Mouse (Mus musculus): ENCODE measurements around the gene Olfr485. TPM values are rescaled to one million over a fixed set of nuclear protein-coding genes. Genes with fewer than 3 reads are reported as not detected.

Gene Olfr485
- polyA plus RNA-seq, 1 experiment from 2014 or later, result not detected

DNA sequence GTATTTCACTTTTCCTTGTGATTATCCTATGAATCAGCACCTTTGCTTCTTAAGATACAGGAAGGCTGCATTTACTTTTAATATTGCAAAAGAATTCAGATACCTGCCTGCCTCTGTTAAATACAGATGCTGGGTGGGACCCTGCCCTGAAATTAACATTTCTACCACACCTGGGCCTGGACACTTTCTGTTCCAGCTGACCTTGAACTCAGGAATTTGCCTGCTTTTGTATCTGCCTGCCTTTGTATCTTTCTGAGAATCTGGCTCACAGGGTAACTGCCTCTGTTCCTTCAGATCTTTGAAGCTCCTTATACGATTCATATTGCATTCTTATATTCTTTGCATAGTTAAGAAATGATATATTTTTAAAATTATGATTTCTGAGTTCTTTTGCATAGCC is 38.3 kb downstream of the Olfr485 start:
- Histone ChIP-seq H3K9me3 (ENCODE audit: control insufficient read depth, low read length) (no peaks in the 10 kb centered on the region), H3K27me3 (ENCODE audit: control insufficient read depth, insufficient read depth, low read length) (no peaks in the 10 kb centered on the region), H3K4me1 (ENCODE audit: control insufficient read depth, insufficient read depth, low read length) (no peaks in the 10 kb centered on the region), H3K4me2 (ENCODE audit: low read depth) (no peak overlapping the region), H3K4me3 (ENCODE audit: low read depth, low read length) (no peak overlapping the region), H3K27ac (ENCODE audit: low read depth, low read length) (no peak overlapping the region), H3K36me3 (ENCODE audit: control insufficient read depth, insufficient read depth, low read length) (no peaks in the 10 kb centered on the region), H3K9ac (ENCODE audit: low read length) (no peak overlapping the region)
- DNase-seq (ENCODE audit: low spot score), result no peak
- 78% methylated on average over 1 of the region's 1 CpGs for WGBS
- ATAC-seq (ENCODE audit: insufficient read depth, low FRiP score, low TSS enrichment), result no peak

DNA sequence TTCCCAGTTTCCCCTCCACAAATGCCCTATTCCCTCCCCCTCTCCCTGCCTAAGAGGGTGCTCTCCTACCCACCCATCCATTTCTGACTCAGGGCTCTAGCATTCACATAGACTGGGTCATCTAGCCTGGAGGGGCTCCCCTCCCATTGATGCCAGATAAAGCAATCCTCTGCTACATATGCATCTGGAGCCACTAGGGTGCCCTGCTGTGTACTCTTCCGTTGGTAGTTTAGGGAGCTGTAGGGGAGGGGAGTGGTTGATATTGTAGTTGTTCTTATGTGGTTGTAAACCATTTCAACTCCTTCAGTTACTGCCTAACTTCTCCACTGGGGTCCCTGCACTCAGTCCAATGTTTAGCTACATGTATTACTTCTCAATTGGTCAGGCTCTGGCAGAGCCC is 39.0 kb downstream of the Olfr485 start:
- no peak for DNase-seq (ENCODE audit: low spot score)

More for the DNA sequence above, 39.0 kb downstream of the Olfr485 start:
- no peaks in the 10 kb centered on the region for H3K9me3 ChIP-seq (ENCODE audit: control insufficient read depth, low read length)
- no peak overlapping the region for H3K9ac ChIP-seq (ENCODE audit: low read length)
- no peaks in the 10 kb centered on the region for H3K27me3 ChIP-seq (ENCODE audit: control insufficient read depth, insufficient read depth, low read length)
- no peak overlapping the region for H3K4me2 ChIP-seq (ENCODE audit: low read depth)
- no peak overlapping the region for H3K4me3 ChIP-seq (ENCODE audit: low read depth, low read length)
- H3K27ac ChIP-seq (ENCODE audit: low read depth, low read length), result no peak overlapping the region
- H3K36me3 ChIP-seq (ENCODE audit: control insufficient read depth, insufficient read depth, low read length), result no peaks in the 10 kb centered on the region
- H3K4me1 ChIP-seq (ENCODE audit: control insufficient read depth, insufficient read depth, low read length), result no peaks in the 10 kb centered on the region
- ATAC-seq (ENCODE audit: insufficient read depth, low FRiP score, low TSS enrichment), result no peak
- 0% methylated on average over 1 of the region's 1 CpGs for WGBS

Other genes with a start within 250 kb of the Olfr485 start
- gene Olfr473, start 229.4 kb downstream of the Olfr485 start, polyA plus RNA-seq (2014; fragmentation: Nextera tagmentation; extraction: Ambion mirVana), result not detected in 2 replicates
- gene Olfr474, start 205.2 kb downstream of the Olfr485 start, polyA plus RNA-seq (2014; fragmentation: Nextera tagmentation; extraction: Ambion mirVana), result not detected in 2 replicates
- not detected in 2 replicates for gene Olfr476, start 195.1 kb downstream of the Olfr485 start, polyA plus RNA-seq (2014; fragmentation: Nextera tagmentation; extraction: Ambion mirVana)
- gene Olfr477, start 173.2 kb downstream of the Olfr485 start, polyA plus RNA-seq (2014; fragmentation: Nextera tagmentation; extraction: Ambion mirVana), result not detected in 2 replicates
- not detected in 2 replicates for gene Olfr478, start 125.9 kb downstream of the Olfr485 start, polyA plus RNA-seq (2014; fragmentation: Nextera tagmentation; extraction: Ambion mirVana)
- not detected in 2 replicates for gene Olfr479, start 109.2 kb downstream of the Olfr485 start, polyA plus RNA-seq (2014; fragmentation: Nextera tagmentation; extraction: Ambion mirVana)
- not detected in 2 replicates for gene Olfr480, start 92.5 kb downstream of the Olfr485 start, polyA plus RNA-seq (2014; fragmentation: Nextera tagmentation; extraction: Ambion mirVana)
- gene Olfr481, start 80.0 kb downstream of the Olfr485 start, polyA plus RNA-seq (2014; fragmentation: Nextera tagmentation; extraction: Ambion mirVana), result not detected in 2 replicates
- gene Olfr482, start 62.3 kb downstream of the Olfr485 start, polyA plus RNA-seq (2014; fragmentation: Nextera tagmentation; extraction: Ambion mirVana), result not detected in 2 replicates
- gene Olfr483, start 59.0 kb downstream of the Olfr485 start, polyA plus RNA-seq (2014; fragmentation: Nextera tagmentation; extraction: Ambion mirVana), result not detected in 2 replicates
- gene Olfr484, start 32.4 kb downstream of the Olfr485 start, polyA plus RNA-seq (2014; fragmentation: Nextera tagmentation; extraction: Ambion mirVana), result not detected in 2 replicates
- not detected in 2 replicates for gene Olfr486, start 12.9 kb upstream of the Olfr485 start, polyA plus RNA-seq (2014; fragmentation: Nextera tagmentation; extraction: Ambion mirVana)
- gene Olfr487, start 54.8 kb upstream of the Olfr485 start, polyA plus RNA-seq (2014; fragmentation: Nextera tagmentation; extraction: Ambion mirVana), result not detected in 2 replicates
- gene Olfr488, start 98.5 kb upstream of the Olfr485 start, polyA plus RNA-seq (2014; fragmentation: Nextera tagmentation; extraction: Ambion mirVana), result not detected in 2 replicates
- gene Olfr490, start 129.1 kb upstream of the Olfr485 start, polyA plus RNA-seq (2014; fragmentation: Nextera tagmentation; extraction: Ambion mirVana), result not detected in 2 replicates
- not detected in 2 replicates for gene Olfr491, start 153.6 kb upstream of the Olfr485 start, polyA plus RNA-seq (2014; fragmentation: Nextera tagmentation; extraction: Ambion mirVana)
- not detected in 2 replicates for gene Olfr492, start 163.8 kb upstream of the Olfr485 start, polyA plus RNA-seq (2014; fragmentation: Nextera tagmentation; extraction: Ambion mirVana)
- not detected in 2 replicates for gene Olfr493, start 187.1 kb upstream of the Olfr485 start, polyA plus RNA-seq (2014; fragmentation: Nextera tagmentation; extraction: Ambion mirVana)
- gene Olfr494, start 205.5 kb upstream of the Olfr485 start, polyA plus RNA-seq (2014; fragmentation: Nextera tagmentation; extraction: Ambion mirVana), result not detected in 2 replicates
- gene Olfr495, start 233.3 kb upstream of the Olfr485 start, polyA plus RNA-seq (2014; fragmentation: Nextera tagmentation; extraction: Ambion mirVana), result not detected in 2 replicates

Measured in neural tube, embryonic 11.5 days (tissue).